Mouse (Mus musculus): ENCODE measurements around the gene Sox13. TPM values are rescaled to one million over a fixed set of nuclear protein-coding genes. Genes with fewer than 3 reads are reported as not detected.

The Sox13 gene
- polyA plus RNA-seq, 1 experiment = 189 TPM

DNA sequence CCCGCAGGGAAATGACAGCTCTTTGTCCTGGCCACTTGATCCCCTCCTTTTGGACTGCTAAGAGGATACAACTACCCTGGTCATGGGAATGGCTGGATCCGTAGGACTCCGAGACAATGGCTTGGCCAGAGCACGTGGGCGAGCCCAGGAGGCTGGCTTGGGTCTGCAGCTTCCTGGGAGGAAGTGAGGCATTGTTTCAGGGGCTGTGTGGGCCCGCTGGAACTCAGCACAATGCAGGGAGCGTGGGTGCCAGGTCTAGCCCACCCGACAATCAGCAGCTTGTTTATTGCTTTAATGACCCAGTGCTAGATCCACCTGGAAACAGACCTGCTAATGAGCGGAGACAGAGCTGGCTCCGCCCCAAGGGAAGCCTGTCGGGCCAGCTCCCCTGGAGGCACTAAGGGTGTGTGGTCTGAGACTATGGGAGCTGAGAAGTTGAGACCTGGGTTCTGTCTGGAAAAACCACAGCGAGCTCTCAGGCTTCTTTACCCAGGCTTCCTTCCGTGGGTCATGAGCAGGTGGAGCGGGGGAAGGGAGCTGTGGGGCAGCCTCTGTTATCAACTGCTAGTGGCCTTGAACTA is 24.3 kb upstream of the Sox13 start:
- peaks cover 26% of the 10 kb centered on the region; the same call in 1 of the 2 replicates for H3K4me1 ChIP-seq (ENCODE audit: control insufficient read depth, insufficient read depth, insufficient read length, low read length)
- peak overlapping the region; percentile 38 for H3K4me3 ChIP-seq (ENCODE audit: low read depth, low read length)
- no peak overlapping the region; the same call in 1 of the 2 replicates for H3K27ac ChIP-seq (ENCODE audit: insufficient read depth, low read depth, low read length)
- 16% methylated on average over 14 of the region's 14 CpGs for WGBS
- H3K27me3 ChIP-seq (ENCODE audit: control insufficient read depth, insufficient read depth, low read length) = no peaks in the 10 kb centered on the region
- TF ChIP-seq CTCF (IDR thresholded peaks at IDR 0.05; ENCODE audit: extremely low read depth, insufficient read length, insufficient replicate concordance, low read depth, low read length) (no peak), POLR2A (IDR thresholded peaks at IDR 0.05; ENCODE audit: low read depth, low read length) (no peak)
- H3K36me3 ChIP-seq (ENCODE audit: control insufficient read depth, insufficient read depth, low read length) = no peaks in the 10 kb centered on the region

DNA sequence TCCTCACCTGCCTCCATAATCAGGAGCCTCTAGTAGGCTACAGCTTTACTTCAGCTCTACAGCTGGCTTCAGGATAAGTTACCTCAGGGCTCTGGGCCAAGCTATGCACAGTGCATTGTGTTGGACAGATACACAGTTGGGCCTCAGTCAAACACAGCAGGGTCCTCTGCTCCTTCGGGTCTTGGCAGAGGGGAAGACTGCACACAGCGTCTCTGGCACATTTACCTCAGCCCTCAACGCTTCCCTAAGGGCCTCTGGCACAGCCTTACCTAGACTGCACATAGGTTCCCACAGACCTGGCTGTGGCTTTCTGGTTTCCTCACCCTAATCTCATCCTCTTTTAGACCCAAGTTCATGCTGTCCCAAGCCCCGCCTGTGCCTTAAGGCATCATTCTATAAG is 22.1 kb upstream of the Sox13 start:
- Histone ChIP-seq H3K4me1 (ENCODE audit: control insufficient read depth, insufficient read depth, insufficient read length, low read length) (peaks cover 8% of the 10 kb centered on the region; the same call in 1 of the 2 replicates), H3K27ac (ENCODE audit: insufficient read depth, low read depth, low read length) (no peak overlapping the region), H3K36me3 (ENCODE audit: control insufficient read depth, insufficient read depth, low read length) (no peaks in the 10 kb centered on the region), H3K4me3 (ENCODE audit: low read depth, low read length) (no peak overlapping the region), H3K27me3 (ENCODE audit: control insufficient read depth, insufficient read depth, low read length) (no peaks in the 10 kb centered on the region)
- no peak for TF ChIP-seq POLR2A (IDR thresholded peaks at IDR 0.05; ENCODE audit: low read depth, low read length)
- 83% methylated on average over 4 of the region's 4 CpGs for WGBS

DNA sequence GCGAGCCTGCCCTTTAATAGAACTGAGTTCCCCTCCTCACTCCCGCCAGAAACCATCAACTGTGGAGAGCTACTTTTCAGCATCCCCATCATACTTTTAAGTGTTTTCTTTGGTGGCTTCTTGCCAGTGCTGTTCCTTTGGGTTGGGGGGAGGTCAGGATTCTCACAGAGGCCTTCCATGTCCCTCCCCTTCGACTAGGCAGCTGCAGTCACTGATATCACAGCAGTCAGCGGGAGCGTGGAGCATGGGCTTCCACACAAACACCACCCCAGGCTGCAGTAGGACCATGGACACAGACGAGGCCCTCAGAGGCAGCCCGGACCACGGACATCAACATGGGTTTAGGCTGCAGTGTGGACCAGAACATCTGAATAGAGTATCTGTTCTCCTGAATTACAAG is 20.1 kb upstream of the Sox13 start:
- Histone ChIP-seq H3K4me3 (ENCODE audit: low read depth, low read length) (no peak overlapping the region), H3K36me3 (ENCODE audit: control insufficient read depth, insufficient read depth, low read length) (no peaks in the 10 kb centered on the region), H3K4me1 (ENCODE audit: control insufficient read depth, insufficient read depth, insufficient read length, low read length) (peaks cover 7% of the 10 kb centered on the region; the same call in 1 of the 2 replicates), H3K27ac (ENCODE audit: insufficient read depth, low read depth, low read length) (no peak overlapping the region), H3K27me3 (ENCODE audit: control insufficient read depth, insufficient read depth, low read length) (no peaks in the 10 kb centered on the region)
- TF ChIP-seq POLR2A (IDR thresholded peaks at IDR 0.05; ENCODE audit: low read depth, low read length) (no peak), CTCF (IDR thresholded peaks at IDR 0.05; ENCODE audit: extremely low read depth, insufficient read length, insufficient replicate concordance, low read depth, low read length) (no peak)
- WGBS = 85% methylated on average over 8 of the region's 8 CpGs

- Histone ChIP-seq H3K36me3 (ENCODE audit: control insufficient read depth, insufficient read depth, low read length) (no peaks in the 10 kb centered on the region), H3K4me1 (ENCODE audit: control insufficient read depth, insufficient read depth, insufficient read length, low read length) (peaks cover 11% of the 10 kb centered on the region), H3K4me3 (ENCODE audit: low read depth, low read length) (peak overlapping the region; percentile 45; the same call in 1 of the 2 replicates), H3K27ac (ENCODE audit: insufficient read depth, low read depth, low read length) (peak overlapping the region; percentile 65), H3K27me3 (ENCODE audit: control insufficient read depth, insufficient read depth, low read length) (no peaks in the 10 kb centered on the region)
- 31% methylated on average over 14 of the region's 14 CpGs for WGBS
- TF ChIP-seq POLR2A (IDR thresholded peaks at IDR 0.05; ENCODE audit: low read depth, low read length) = 0 out of 2 replicates have a peak, but pooled peaks have one; percentile 23
- TF ChIP-seq CTCF (IDR thresholded peaks at IDR 0.05; ENCODE audit: extremely low read depth, insufficient read length, insufficient replicate concordance, low read depth, low read length) = no peak
Observed at GRCm38 (mm10) chr1:133437916-133438683, 13.9 kb upstream of the Sox13 start.

- no peaks in the 10 kb centered on the region for H3K36me3 ChIP-seq (ENCODE audit: control insufficient read depth, insufficient read depth, low read length)
- TF ChIP-seq POLR2A (IDR thresholded peaks at IDR 0.05; ENCODE audit: low read depth, low read length) (no peak), CTCF (IDR thresholded peaks at IDR 0.05; ENCODE audit: extremely low read depth, insufficient read length, insufficient replicate concordance, low read depth, low read length) (no peak)
- H3K27me3 ChIP-seq (ENCODE audit: control insufficient read depth, insufficient read depth, low read length) = no peaks in the 10 kb centered on the region
- peak overlapping the region; percentile 61 for H3K27ac ChIP-seq (ENCODE audit: insufficient read depth, low read depth, low read length)
- 31% methylated on average over 10 of the region's 10 CpGs for WGBS
- peak overlapping the region; percentile 54 for H3K4me3 ChIP-seq (ENCODE audit: low read depth, low read length)
- H3K4me1 ChIP-seq (ENCODE audit: control insufficient read depth, insufficient read depth, insufficient read length, low read length) = peaks cover 13% of the 10 kb centered on the region
Observed at GRCm38 (mm10) chr1:133434756-133435112, 10.6 kb upstream of the Sox13 start.

GRCm38 (mm10) chr1:133434018-133434755 is 10.0 kb upstream of the Sox13 start:
- H3K4me1 ChIP-seq (ENCODE audit: control insufficient read depth, insufficient read depth, insufficient read length, low read length) = peaks cover 13% of the 10 kb centered on the region
- 27% methylated on average over 12 of the region's 12 CpGs for WGBS
- no peaks in the 10 kb centered on the region for H3K36me3 ChIP-seq (ENCODE audit: control insufficient read depth, insufficient read depth, low read length)
- peak overlapping the region; percentile 61 for H3K27ac ChIP-seq (ENCODE audit: insufficient read depth, low read depth, low read length)
- no peaks in the 10 kb centered on the region for H3K27me3 ChIP-seq (ENCODE audit: control insufficient read depth, insufficient read depth, low read length)
- no peak for TF ChIP-seq CTCF (IDR thresholded peaks at IDR 0.05; ENCODE audit: extremely low read depth, insufficient read length, insufficient replicate concordance, low read depth, low read length)
- TF ChIP-seq POLR2A (IDR thresholded peaks at IDR 0.05; ENCODE audit: low read depth, low read length) = no peak
- H3K4me3 ChIP-seq (ENCODE audit: low read depth, low read length) = peak overlapping the region; percentile 54

GRCm38 (mm10) chr1:133432566-133432965 is 8.4 kb upstream of the Sox13 start:
- 36% methylated on average over 2 of the region's 2 CpGs for WGBS

More at GRCm38 (mm10) chr1:133432566-133432965, 8.4 kb upstream of the Sox13 start:
- TF ChIP-seq CTCF (IDR thresholded peaks at IDR 0.05; ENCODE audit: extremely low read depth, insufficient read length, insufficient replicate concordance, low read depth, low read length) (no peak), POLR2A (IDR thresholded peaks at IDR 0.05; ENCODE audit: low read depth, low read length) (no peak)
- no peaks in the 10 kb centered on the region for H3K27me3 ChIP-seq (ENCODE audit: control insufficient read depth, insufficient read depth, low read length)
- H3K36me3 ChIP-seq (ENCODE audit: control insufficient read depth, insufficient read depth, low read length) = no peaks in the 10 kb centered on the region
- peaks cover 5% of the 10 kb centered on the region for H3K4me1 ChIP-seq (ENCODE audit: control insufficient read depth, insufficient read depth, insufficient read length, low read length)
- no peak overlapping the region for H3K4me3 ChIP-seq (ENCODE audit: low read depth, low read length)
- no peak overlapping the region for H3K27ac ChIP-seq (ENCODE audit: insufficient read depth, low read depth, low read length)

All from small intestine, adult 2 months (tissue).